Comparison of ENCODE assay signal across 1 mouse cellular context in genomic region chr13:113854551-113855312, GRCm38 (mm10).
TF ChIP-seq lines count a peak whose summit lies in the region.

No protein-coding gene starts in this region.

TF ChIP-seq in MEL, 35 proteins besides CTCF, POLR2A, EP300 and RAD21 (continued from another document):
- TF ChIP-seq ZC3H11A (IDR thresholded peaks at IDR 0.05; ENCODE audit: low read depth, low read length): no peak
- no peak for TF ChIP-seq HCFC1 (IDR thresholded peaks at IDR 0.05; ENCODE audit: low read depth, low read length)
- TF ChIP-seq CHD1 (IDR thresholded peaks at IDR 0.05; ENCODE audit: low read depth, low read length): no peak
